Mouse (Mus musculus): Measurements from ENCODE around the gene Fcrl6. TPM values are rescaled to one million over a fixed set of nuclear protein-coding genes. Genes with fewer than 3 reads are reported as not detected.
A peak's percentile ranks its signal among the peaks of the same experiment; 100 is the strongest.

Fcrl6 gene
- total and polyA plus RNA-seq, 3 experiments: not detected

- TF ChIP-seq SMC3 (IDR thresholded peaks at IDR 0.05; ENCODE audit: low read depth, low read length) (peak; percentile 73), RAD21 (IDR thresholded peaks at IDR 0.05; ENCODE audit: low read depth, low read length) (peak; percentile 57), USF1 (IDR thresholded peaks at IDR 0.05; ENCODE audit: low read depth, low read length) (no peak), JUN (IDR thresholded peaks at IDR 0.05; ENCODE audit: insufficient read depth, low read depth, low read length) (no peak), MXI1 (IDR thresholded peaks at IDR 0.05; ENCODE audit: low read depth, low read length) (no peak)
Measured at GRCm38 (mm10) chr1:172612745-172613144, 10.4 kb upstream of the Fcrl6 start (continued).

GRCm38 (mm10) chr1:172611304-172611703 is 9.0 kb upstream of the Fcrl6 start:
- TF ChIP-seq PAX5 (IDR thresholded peaks at IDR 0.05; ENCODE audit: low read length): no peak
- TF ChIP-seq HCFC1 (IDR thresholded peaks at IDR 0.05; ENCODE audit: low read depth, low read length): no peak
- TF ChIP-seq KAT2A (IDR thresholded peaks at IDR 0.05; ENCODE audit: insufficient replicate concordance, low read length): no peak

GRCm38 (mm10) chr1:172594495-172594894 is 7.9 kb downstream of the Fcrl6 start:
- H3K4me1 ChIP-seq (ENCODE audit: control insufficient read depth in 1 of 2, insufficient read depth in 2 of 2): peaks cover 8 to 16% of the 10 kb centered on the region in 2 experiments
- H3K27me3 ChIP-seq (replicated peaks): peaks cover 16% of the 10 kb centered on the region
- no peak overlapping the region for H3K4me3 ChIP-seq (replicated peaks in 1 of 3; ENCODE audit: low read depth in 2 of 3, low read length in 2 of 3, poor library complexity in 1 of 3)
- DNase-seq (ENCODE audit: extremely low read depth): peak; percentile 42
- no peaks in the 10 kb centered on the region for H3K79me2 ChIP-seq (replicated peaks; ENCODE audit: control insufficient read depth, extremely low read depth, insufficient read depth, poor library complexity, severe bottlenecking)
- H3K9ac ChIP-seq (ENCODE audit: insufficient read depth, low read depth): no peak overlapping the region
- H3K36me3 ChIP-seq (replicated peaks in 1 of 2; ENCODE audit: control insufficient read depth in 1 of 2, insufficient read depth in 1 of 2, low read length in 1 of 2): no peaks in the 10 kb centered on the region
- no peaks in the 10 kb centered on the region for H3K9me3 ChIP-seq (replicated peaks; ENCODE audit: low read length)
- H3K27ac ChIP-seq (ENCODE audit: insufficient read depth, low read depth): no peak overlapping the region
- dilution Hi-C loops (cut with MboI; ENCODE audit: extremely low pct_ligation_motif_present, extremely low pct_unique_long_range_greater_than_20kb, low sequenced_read_pairs) (no loop called here), in situ Hi-C loops (cut with MboI; ENCODE audit: low pct_ligation_motif_present, low pct_unique_long_range_greater_than_20kb, low sequenced_read_pairs) (no loop called here)
- no peak overlapping the region for H3K4me2 ChIP-seq (ENCODE audit: insufficient read depth, low read depth, poor library complexity, severe bottlenecking)
- TF ChIP-seq JUND (conservative IDR thresholded peaks at IDR 0.05; ENCODE audit: low read depth, low read length) (no peak), E2F4 (IDR thresholded peaks at IDR 0.05; ENCODE audit: insufficient replicate concordance, low read depth, low read length) (no peak), PAX5 (IDR thresholded peaks at IDR 0.05; ENCODE audit: low read length) (no peak), TCF12 (IDR thresholded peaks at IDR 0.05; ENCODE audit: low read depth, low read length) (no peak), SMC3 (IDR thresholded peaks at IDR 0.05; ENCODE audit: low read depth, low read length) (peak; percentile 52), CHD2 (IDR thresholded peaks at IDR 0.05; ENCODE audit: low read length) (no peak), CHD1 (IDR thresholded peaks at IDR 0.05; ENCODE audit: low read depth, low read length) (no peak), CTCF (conservative IDR thresholded peaks at IDR 0.05 in 1 of 2, IDR thresholded peaks at IDR 0.05 in 1 of 2; ENCODE audit: low read depth in 2 of 2, low read length in 2 of 2) (peak; percentile 47 to 71; a peak in 3 of 4 replicates), USF1 (IDR thresholded peaks at IDR 0.05; ENCODE audit: low read depth, low read length) (no peak), GABPA (IDR thresholded peaks at IDR 0.05; ENCODE audit: insufficient replicate concordance, low read depth, low read length) (no peak), ETS1 (conservative IDR thresholded peaks at IDR 0.05; ENCODE audit: low read depth, low read length) (no peak), RAD21 (IDR thresholded peaks at IDR 0.05; ENCODE audit: low read depth, low read length) (peak; percentile 25), SIN3A (IDR thresholded peaks at IDR 0.05; ENCODE audit: low read length) (no peak)

More at GRCm38 (mm10) chr1:172611304-172611703, 9.0 kb upstream of the Fcrl6 start:
- no peaks in the 10 kb centered on the region for H3K36me3 ChIP-seq (replicated peaks in 1 of 2; ENCODE audit: control insufficient read depth in 1 of 2, insufficient read depth in 1 of 2, low read length in 1 of 2)
- no peak for DNase-seq (ENCODE audit: extremely low read depth)
- dilution Hi-C loops (cut with MboI; ENCODE audit: extremely low pct_ligation_motif_present, extremely low pct_unique_long_range_greater_than_20kb, low sequenced_read_pairs): no loop called here
- no peak overlapping the region for H3K4me3 ChIP-seq (replicated peaks in 1 of 3; ENCODE audit: low read depth in 2 of 3, low read length in 2 of 3, poor library complexity in 1 of 3)
- no peak overlapping the region for H3K4me2 ChIP-seq (ENCODE audit: insufficient read depth, low read depth, poor library complexity, severe bottlenecking)
- no peak overlapping the region for H3K9ac ChIP-seq (ENCODE audit: insufficient read depth, low read depth)
- H3K4me1 ChIP-seq (ENCODE audit: control insufficient read depth in 1 of 2, insufficient read depth in 2 of 2): peaks cover 0 to 5% of the 10 kb centered on the region in 2 experiments; a peak in 1 of 4 replicates
- no peaks in the 10 kb centered on the region for H3K9me3 ChIP-seq (replicated peaks; ENCODE audit: low read length)
- peaks cover 18% of the 10 kb centered on the region for H3K27me3 ChIP-seq (replicated peaks)
- H3K79me2 ChIP-seq (replicated peaks; ENCODE audit: control insufficient read depth, extremely low read depth, insufficient read depth, poor library complexity, severe bottlenecking): no peaks in the 10 kb centered on the region
- in situ Hi-C loops (cut with MboI; ENCODE audit: low pct_ligation_motif_present, low pct_unique_long_range_greater_than_20kb, low sequenced_read_pairs): loop anchor here (25.0 kb wide), 1 partner anchor 199 kb away; no protein-coding TSS in a partner anchor
- H3K27ac ChIP-seq (ENCODE audit: insufficient read depth, low read depth): no peak overlapping the region
